Mouse (Mus musculus) E14TG2a.4 (cell line): ENCODE results near the gene Mbd3l2.
"Not testable (repeated sequence)": the region's sequence is repeated elsewhere in the genome, so short reads cannot be mapped to it uniquely, and the experiment has no call there.

Experiments
- H3K27me3 ChIP-seq: 2 replicates; pipeline ENCODE4 v1.6.1; 2014; ENCODE audit warnings: low read length, control low read depth; ENCODE audit not compliant: insufficient read depth
- H3K36me3 ChIP-seq: 2 replicates; pipeline ENCODE4 v1.6.1; 2014; ENCODE audit warnings: low read length, control low read depth; ENCODE audit not compliant: insufficient read depth
- H3K4me1 ChIP-seq: replicated peaks from 2 replicates; pipeline ENCODE4 v1.6.1; 2014; ENCODE audit warnings: low read depth, low read length, control low read depth
- H3K4me3 ChIP-seq: replicated peaks from 2 replicates; pipeline ENCODE4 v1.5.1; 2014; ENCODE audit warnings: mild to moderate bottlenecking, low read length
- H3K9me3 ChIP-seq: 2 replicates; pipeline ENCODE4 v1.6.1; 2014; ENCODE audit warnings: low read length, control low read depth
- CTCF ChIP-seq: conservative IDR thresholded peaks from 2 replicates; pipeline ENCODE4 v1.5.1; 2014; ENCODE audit warnings: low read length
- NANOG ChIP-seq: IDR thresholded peaks from 2 replicates; pipeline ENCODE4 v1.6.1; 2014; ENCODE audit warnings: borderline replicate concordance, low read length, mixed read lengths
- POU5F1 ChIP-seq: IDR thresholded peaks from 2 replicates; pipeline ENCODE4 v1.6.1; 2014; ENCODE audit warnings: low read length, borderline replicate concordance

Gene Mbd3l2

DNA sequence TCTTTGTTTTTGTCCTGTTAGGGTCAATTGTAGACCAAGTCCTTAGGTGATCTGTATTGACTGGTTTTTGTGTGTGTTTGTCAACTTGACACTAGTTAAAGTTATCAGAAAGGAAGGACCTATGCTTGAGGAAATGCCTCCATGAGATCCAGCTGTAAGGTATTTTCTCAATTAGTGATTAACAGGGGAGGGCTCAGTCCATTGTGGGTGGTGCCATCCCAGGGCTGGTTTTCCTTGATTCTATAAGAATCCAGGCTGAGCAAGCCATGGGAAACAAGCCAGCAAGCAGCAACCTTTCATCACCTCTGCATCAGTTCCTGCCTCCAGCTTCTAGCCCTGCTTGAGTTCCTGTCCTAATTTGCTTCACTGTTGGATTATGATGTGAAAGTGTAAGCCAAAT, at the start of gene Mbd3l2:
Mbd3l2 (plus strand) TSS at position 301 of the 400 bp plus-strand sequence.
- no peak for TF ChIP-seq POU5F1
- Histone ChIP-seq H3K9me3 (no peaks in the 10 kb centered on the region), H3K36me3 (no peaks in the 10 kb centered on the region), H3K4me1 (no peaks in the 10 kb centered on the region), H3K27me3 (no peaks in the 10 kb centered on the region), H3K4me3 (no peak within 1 kb of the TSS)

- H3K27me3 ChIP-seq = no peaks in the 10 kb centered on the region
These were observed 44.7 kb upstream of the Mbd3l2 start for GRCm38 (mm10) chr9:18385782-18386181.

GRCm38 (mm10) chr9:18399629-18400028, 30.8 kb upstream of the Mbd3l2 start:
- no peak for TF ChIP-seq CTCF
- no peak for TF ChIP-seq POU5F1
- no peak for TF ChIP-seq NANOG
- Histone ChIP-seq H3K4me1 (no peaks in the 10 kb centered on the region), H3K9me3 (no peaks in the 10 kb centered on the region), H3K36me3 (no peaks in the 10 kb centered on the region), H3K27me3 (no peaks in the 10 kb centered on the region), H3K4me3 (no peak overlapping the region)

More at GRCm38 (mm10) chr9:18385782-18386181, 44.7 kb upstream of the Mbd3l2 start:
- H3K4me1 ChIP-seq = peaks cover 15% of the 10 kb centered on the region
- H3K36me3 ChIP-seq = no peaks in the 10 kb centered on the region
- no peaks in the 10 kb centered on the region for H3K9me3 ChIP-seq
- no peak overlapping the region for H3K4me3 ChIP-seq
- TF ChIP-seq NANOG (no peak), POU5F1 (no peak), CTCF (no peak)

GRCm38 (mm10) chr9:18402895-18403294, 27.6 kb upstream of the Mbd3l2 start, which contains the start of gene Naalad2:
Gene Naalad2, minus strand, starts transcription at chr9:18402995.
- not testable (repeated sequence) for H3K9me3 ChIP-seq, H3K36me3 ChIP-seq, H3K4me1 ChIP-seq, H3K4me3 ChIP-seq, H3K27me3 ChIP-seq

DNA sequence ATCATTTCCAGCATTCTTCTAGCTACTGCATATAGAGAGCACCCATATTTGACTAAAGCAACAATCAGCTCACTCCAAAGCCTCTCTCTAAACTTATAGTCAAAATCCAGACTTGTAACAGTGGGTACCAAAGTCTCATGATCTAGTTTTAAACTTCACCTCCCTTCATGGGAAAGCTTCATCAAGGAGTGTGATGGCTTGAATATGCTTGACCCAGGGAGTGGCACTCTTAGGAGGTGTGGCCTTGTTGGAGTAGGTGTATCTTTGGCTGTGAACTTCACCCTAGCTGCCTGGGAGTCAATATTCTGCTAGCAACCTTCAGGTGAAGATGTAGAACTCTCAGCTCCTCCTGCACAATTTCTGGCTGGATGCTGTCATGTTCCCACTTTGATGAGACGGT, 26.3 kb upstream of the Mbd3l2 start, which contains the start of gene Ubtfl1:
Ubtfl1 (plus strand) TSS at position 301 of the 400 bp plus-strand sequence.
- Histone ChIP-seq H3K4me1 (no peaks in the 10 kb centered on the region), H3K4me3 (no peak within 1 kb of the TSS), H3K27me3 (no peaks in the 10 kb centered on the region), H3K36me3 (no peaks in the 10 kb centered on the region), H3K9me3 (no peaks in the 10 kb centered on the region)
- TF ChIP-seq POU5F1 = no peak
- TF ChIP-seq NANOG = no peak
- TF ChIP-seq CTCF = no peak

DNA sequence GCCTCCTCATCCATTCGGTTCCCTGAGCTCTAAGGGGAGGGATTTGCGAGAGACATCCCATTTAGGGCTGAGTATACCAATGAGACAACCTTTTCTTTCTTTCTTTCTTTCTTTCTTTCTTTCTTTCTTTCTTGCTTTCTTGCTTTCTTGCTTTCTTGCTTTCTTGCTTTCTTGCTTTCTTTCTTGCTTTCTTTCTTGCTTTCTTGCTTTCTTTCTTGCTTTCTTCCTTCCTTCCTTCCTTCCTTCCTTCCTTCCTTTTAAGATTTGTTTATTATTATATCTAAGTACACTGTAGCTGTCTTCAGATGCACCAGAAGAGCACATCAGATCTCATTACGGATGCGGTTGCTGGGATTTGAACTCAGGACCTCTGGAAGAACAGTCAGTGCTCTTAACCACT, 18.1 kb upstream of the Mbd3l2 start:
- H3K4me3 ChIP-seq, H3K27me3 ChIP-seq, H3K36me3 ChIP-seq, H3K4me1 ChIP-seq, H3K9me3 ChIP-seq: not testable (repeated sequence)

- Histone ChIP-seq H3K4me1 (no peaks in the 10 kb centered on the region), H3K36me3 (no peaks in the 10 kb centered on the region), H3K9me3 (no peaks in the 10 kb centered on the region), H3K4me3 (no peak overlapping the region), H3K27me3 (no peaks in the 10 kb centered on the region)
- TF ChIP-seq CTCF = no peak
- TF ChIP-seq NANOG = no peak
- no peak for TF ChIP-seq POU5F1
These were observed 1.2 kb downstream of the Mbd3l2 start for GRCm38 (mm10) chr9:18431687-18432086.

- Histone ChIP-seq H3K9me3 (no peaks in the 10 kb centered on the region), H3K4me1 (no peaks in the 10 kb centered on the region), H3K27me3 (no peaks in the 10 kb centered on the region), H3K36me3 (peaks cover 4% of the 10 kb centered on the region), H3K4me3 (no peak overlapping the region)
- no peak for TF ChIP-seq POU5F1
- TF ChIP-seq CTCF = no peak
- TF ChIP-seq NANOG = no peak
These were observed 26.1 kb downstream of the Mbd3l2 start for GRCm38 (mm10) chr9:18456520-18456919.

DNA sequence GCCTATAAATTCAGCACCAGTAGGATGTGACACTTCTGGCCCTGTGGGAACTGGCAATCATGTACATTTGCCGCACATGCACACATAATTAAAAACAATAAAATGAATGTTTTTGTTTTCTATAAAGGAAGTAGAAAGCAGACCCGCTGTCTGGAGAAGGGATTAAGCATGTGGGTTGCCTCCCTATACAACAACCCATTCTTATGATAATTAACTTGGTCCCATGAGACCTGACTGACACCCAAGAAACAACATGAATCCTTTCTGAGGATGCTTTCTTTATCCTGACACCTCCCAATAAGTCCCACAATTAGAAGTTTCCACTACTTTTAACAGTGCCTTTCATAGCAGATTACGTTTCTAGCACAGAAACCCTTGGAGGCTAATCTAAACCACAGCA, 36.9 kb downstream of the Mbd3l2 start:
- H3K36me3 ChIP-seq = peaks cover 3% of the 10 kb centered on the region; the same call in 1 of the 2 replicates
- no peak overlapping the region for H3K4me3 ChIP-seq
- no peak for TF ChIP-seq NANOG
- no peak for TF ChIP-seq CTCF
- TF ChIP-seq POU5F1 = no peak
- peaks cover 7% of the 10 kb centered on the region; the same call in 1 of the 2 replicates for H3K4me1 ChIP-seq
- H3K9me3 ChIP-seq = peaks cover 37% of the 10 kb centered on the region
- no peaks in the 10 kb centered on the region for H3K27me3 ChIP-seq

GRCm38 (mm10) chr9:18468005-18468404, 37.6 kb downstream of the Mbd3l2 start:
- TF ChIP-seq CTCF (no peak), NANOG (no peak), POU5F1 (no peak)
- no peak overlapping the region for H3K4me3 ChIP-seq
- no peaks in the 10 kb centered on the region for H3K27me3 ChIP-seq

More at GRCm38 (mm10) chr9:18468005-18468404, 37.6 kb downstream of the Mbd3l2 start:
- Histone ChIP-seq H3K9me3 (peaks cover 30% of the 10 kb centered on the region), H3K4me1 (peaks cover 12% of the 10 kb centered on the region), H3K36me3 (no peaks in the 10 kb centered on the region; the same call in 1 of the 2 replicates)
